Mouse (Mus musculus) activated CD4-positive, CD25-positive, alpha-beta regulatory T cell, adult 4 months (primary cell): Measurements from ENCODE around the gene Scgb1c1. TPM values are rescaled to one million over a fixed set of nuclear protein-coding genes. Genes with fewer than 3 reads are reported as not detected.

Experiments
- ATAC-seq: one replicate; pipeline ENCODE4 v1.8.0; 2017
- polyA plus RNA-seq, 2 experiments: library from polyadenylated mRNA; unstranded; fragments of 100-300 nt; shearing (Covaris generic); gene quantifications; one replicate each; pipeline ENCODE4 v1.2.1; 2017

Scgb1c1 gene
- polyA plus RNA-seq: not detected

DNA sequence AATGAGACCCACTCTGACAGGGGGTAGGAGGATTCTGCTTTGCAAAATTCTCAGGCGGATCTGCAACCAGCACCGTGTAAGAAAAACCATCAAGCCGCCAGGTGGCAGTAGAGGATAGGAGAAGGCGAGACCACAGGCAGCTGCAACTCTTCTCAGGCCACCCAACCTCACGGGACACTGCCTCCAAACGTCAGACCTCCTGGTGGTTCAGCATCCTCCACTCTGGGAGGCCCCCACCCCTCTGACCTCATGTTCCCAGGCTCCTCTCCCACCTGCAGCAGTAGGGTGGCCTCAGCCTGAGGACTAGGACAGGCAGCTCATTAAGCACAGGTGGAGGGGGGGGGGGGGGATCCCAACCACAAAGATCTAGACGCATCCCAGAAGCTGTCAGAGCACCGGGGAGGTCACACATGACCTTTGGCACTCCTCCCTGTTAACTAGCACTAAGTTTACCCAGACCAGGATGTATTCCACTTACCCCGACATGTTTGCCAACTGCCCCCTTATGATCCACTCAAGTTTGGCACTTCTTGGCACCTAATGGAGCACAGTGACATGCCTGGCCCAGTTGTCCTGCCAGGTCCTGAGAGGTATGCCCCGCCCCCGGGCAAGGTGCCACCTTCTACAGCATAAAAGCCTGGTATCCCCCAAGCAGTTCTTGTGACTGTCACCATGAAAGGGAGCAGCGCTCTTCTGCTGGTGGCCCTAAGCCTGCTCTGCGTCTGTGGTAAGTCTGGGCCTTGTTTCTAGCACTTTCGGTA is at the start of gene Scgb1c1:
TSS of gene Scgb1c1 (plus strand) at position 643 of the 761 bp plus-strand sequence.
- peak; percentile 72 for ATAC-seq

DNA sequence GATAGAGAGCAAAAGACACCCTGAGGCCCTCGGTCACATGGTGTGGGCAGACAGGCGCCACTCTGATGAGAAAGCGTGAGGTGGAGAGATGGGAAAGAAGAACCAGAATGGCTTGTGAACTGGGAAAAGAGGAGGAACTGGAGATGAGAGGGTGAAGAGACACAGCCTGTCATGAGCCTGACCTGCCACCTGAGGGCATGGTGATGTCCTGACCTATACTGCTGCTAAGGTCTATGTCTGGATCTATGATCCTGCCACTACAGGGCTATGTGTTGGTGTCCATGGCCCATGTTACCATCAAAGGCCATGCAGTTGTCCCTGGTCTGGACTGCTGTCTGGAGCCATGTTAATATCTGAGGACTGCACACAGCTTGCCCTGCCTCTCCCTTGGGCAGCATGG is 47.7 kb upstream of the Scgb1c1 start:
- ATAC-seq: no peak

DNA sequence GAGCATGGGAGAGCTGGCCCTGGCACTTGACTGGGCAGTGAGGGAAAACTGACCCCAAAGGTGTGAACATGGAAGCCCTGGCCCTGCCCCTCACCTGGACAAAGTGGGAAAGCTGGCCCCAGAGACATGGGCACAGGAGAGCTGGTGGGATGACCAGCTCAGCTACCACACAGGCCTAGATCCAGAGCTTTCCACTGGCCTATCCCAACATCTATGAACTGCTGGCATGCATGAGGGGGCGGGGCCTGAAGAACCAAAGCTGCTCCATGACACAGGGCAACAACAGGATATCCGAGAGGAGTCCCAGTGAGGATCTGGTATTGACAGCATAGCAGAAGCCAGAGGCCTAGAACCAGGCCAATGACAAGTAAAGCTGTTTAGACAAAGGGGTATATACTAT is 47.1 kb upstream of the Scgb1c1 start:
- ATAC-seq: no peak

DNA sequence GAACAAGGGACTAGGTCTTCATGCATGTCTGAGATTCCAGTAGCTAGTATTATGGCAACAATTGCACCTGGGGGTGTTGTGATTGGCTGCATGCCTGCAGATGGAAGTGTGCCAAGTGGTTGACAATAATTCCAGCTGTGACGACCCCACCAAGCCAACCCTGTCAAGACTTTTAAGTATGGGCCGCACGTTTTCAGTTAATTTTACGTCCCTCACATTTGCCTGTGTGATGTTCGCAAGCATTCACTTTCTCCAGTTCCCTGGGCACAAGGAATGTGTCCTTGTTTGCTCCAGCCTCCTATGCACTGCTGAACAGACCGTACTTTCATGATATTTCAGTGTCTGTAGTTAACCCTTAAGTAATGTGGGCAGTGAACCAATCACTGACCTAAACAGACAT is 42.7 kb upstream of the Scgb1c1 start:
- no peak for ATAC-seq

DNA sequence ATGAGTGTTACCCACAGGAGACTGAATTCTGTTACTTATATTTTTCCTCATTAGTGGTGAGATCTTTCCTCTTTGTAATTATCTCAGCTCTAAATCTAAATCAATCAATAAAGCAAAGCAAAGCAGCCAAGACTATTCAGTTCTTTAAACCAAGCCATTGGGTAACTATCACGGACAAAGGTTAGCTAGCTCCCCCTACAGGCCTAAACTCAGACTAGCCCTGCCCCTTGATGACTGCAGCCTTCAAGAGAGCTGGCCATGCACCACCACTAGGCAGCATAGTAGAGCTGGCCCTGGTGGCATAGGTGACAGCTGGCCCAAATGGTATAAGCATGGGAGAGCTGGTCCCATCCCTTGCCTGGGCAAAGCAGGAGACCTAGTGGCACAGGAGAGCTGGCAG is 39.6 kb upstream of the Scgb1c1 start:
- ATAC-seq: no peak

DNA sequence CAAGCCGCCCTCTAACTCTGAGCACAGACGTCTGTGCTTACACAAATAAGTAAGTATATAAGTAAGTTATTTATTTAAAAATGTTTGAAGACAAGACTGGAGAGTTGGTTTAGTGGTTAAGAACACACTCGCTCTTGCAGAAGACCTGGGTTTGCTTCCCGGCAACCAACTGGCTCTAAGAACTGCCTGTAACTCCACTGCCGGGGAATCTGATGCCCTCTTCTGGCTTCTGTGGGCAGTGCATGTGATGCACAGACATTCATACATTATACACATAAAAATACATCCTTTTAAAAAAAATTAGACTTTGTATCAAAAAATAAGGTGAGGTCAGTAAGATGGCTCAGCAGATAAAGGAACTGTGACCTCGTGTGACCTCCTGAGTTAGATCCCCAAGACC is 34.9 kb upstream of the Scgb1c1 start:
- ATAC-seq: no peak

DNA sequence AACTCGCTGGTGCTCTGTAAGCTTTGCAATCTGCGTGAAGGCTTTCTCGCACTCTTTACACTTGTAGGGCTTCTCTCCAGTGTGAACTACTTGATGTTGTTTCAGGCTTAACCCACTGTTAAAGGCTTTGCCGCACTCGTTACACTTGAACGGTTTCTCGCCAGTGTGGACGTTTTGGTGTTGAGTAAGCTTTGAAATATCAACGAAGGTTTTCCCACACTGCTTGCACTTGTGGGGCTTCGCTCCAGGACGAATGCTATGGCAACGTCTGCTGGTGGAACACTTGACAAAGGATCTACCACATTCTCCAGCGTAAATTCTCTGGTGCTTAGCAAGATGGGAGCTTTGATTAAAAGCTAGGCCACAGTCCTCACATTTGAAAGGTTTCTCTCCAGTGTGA is 33.6 kb upstream of the Scgb1c1 start:
- ATAC-seq: no peak

DNA sequence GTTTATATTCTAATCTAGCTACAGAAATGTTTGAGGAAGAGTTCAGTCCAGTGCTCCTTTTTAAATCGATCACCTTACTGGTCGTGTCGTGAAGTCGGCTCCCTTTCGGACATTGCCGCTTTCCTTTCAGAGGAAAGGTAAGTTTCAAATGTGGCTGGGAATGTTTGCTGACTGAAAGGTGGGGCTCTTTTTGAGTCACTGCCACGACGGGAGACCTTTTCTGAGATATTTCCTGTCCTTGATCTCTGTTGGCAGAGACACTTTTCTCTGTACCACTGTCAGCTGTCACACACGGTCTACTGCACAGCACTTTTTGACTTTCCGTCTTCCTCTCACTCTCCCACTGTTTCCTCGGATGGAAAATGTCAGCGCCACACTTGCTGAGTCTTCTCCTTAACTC is 32.5 kb upstream of the Scgb1c1 start:
- no peak for ATAC-seq

DNA sequence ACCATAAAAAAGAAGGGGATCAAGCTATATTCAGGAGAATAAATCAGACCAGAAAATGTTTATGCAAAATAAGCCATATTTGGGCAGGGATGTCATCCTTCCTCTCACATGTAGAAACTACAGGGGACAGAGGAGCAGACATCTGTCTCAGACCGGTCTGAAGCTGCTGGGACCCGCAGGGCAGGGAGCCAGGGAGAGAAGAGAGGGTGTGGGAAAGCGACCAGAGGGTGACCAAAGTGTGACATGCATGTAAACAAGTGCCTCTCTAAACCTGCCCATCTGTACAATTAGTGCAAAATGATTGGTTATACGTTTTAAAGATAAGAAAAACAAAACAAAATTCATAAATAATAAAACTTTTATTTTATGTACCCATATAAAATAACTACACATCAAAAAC is 25.2 kb upstream of the Scgb1c1 start:
- ATAC-seq: no peak

DNA sequence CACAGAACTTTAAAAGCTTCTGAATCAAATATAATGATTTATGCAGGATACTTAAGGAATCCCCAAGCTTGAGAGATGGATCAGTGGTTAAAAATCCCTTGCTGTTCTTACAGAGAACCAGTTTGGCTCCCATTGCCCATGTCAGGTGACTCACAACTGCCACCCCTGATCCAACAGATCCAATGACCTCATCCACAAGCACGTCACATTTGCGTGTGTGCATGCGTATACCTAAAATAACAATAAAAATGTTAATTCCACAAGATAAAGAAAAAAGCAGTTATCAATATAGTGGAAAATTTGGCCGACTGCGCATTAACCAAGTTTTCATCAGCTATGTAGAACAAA is 24.1 kb upstream of the Scgb1c1 start:
- ATAC-seq: no peak

DNA sequence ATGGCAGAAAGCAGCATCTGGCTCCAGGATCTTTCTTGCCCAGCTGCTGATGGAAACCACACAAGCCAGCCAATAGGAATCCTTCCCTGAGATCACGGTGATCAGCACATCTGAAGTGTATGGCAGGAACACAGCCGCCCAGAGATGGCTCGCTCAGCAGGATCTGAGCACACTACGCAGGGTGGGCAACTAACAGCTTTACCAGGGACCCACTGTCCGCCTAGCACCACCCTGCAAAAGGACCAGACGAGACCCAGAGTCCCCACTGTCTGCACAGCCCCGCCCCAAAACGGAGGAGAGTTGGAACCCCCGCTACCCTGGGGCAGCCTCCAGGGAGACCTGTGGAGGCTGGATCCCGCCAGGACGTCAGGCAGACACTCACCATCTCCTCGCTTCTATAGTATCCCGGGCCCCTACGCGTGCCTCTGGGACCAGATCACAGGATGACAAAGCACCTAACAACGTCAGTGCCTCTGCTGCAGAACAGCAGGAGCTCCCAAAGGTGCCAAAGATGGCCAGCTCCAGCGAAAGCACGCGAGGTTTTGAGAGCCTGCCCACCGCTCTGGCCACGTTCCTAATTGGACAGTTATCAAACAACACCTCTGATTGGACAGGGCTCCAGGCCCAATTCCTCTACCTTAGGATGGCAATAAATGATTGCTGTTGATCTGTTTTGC is 23.6 kb upstream of the Scgb1c1 start, which contains the start of gene Zfp941:
TSS of gene Zfp941 (minus strand) at position 526 of the 677 bp plus-strand sequence.
- ATAC-seq: no peak

DNA sequence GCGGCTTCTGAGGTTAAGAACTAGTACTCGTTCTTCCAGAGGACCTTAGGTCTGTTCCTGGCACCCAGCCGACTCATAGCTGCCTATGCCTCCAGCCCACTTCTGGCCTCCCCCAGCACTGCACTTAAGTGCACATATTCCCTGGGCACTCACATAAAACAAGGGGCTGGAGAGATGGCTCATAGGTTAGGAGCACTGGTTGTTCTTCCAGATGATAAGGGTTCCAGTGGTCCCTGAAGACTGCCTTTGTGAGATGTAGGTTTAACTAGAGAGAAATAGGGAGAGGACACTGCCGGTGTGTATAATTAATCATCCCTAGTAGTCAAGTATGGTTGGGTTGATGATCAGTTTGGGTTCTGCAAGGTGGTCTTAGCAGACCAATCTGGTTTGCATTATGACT is 22.6 kb upstream of the Scgb1c1 start:
- ATAC-seq: no peak

DNA sequence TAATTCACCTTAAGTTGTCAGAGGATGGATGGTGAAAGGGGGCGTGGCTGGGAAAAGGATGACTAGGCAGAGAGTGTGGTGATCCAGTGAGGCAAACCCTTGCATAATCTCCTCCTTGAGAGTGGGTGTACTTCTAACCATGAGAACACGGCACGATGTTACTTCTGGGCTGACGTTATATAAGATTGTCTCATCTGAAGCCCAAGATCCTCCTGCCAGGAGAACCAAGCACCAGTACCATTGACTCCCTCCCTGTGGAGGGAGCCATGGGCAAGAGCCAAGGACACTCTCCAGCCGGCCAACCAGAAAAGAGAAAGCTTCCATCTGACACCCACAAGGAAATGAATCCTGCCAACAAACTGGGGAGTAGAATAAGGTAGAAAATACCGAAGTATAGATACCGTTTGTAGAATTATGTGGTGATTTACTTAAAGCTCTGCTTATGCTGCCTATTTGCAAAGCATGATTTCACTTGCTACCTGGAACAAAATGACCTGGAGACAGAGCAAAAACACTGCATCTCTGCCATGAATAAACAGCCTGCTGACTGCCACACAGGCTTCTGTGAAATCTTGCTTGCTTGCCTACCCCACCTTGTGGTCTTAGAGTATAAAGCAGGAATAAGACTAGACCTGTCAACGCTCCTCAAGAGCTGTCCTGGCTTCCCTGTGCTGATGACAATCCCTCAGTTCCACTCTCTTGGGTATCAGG is 17.0 kb upstream of the Scgb1c1 start:
- ATAC-seq: no peak

DNA sequence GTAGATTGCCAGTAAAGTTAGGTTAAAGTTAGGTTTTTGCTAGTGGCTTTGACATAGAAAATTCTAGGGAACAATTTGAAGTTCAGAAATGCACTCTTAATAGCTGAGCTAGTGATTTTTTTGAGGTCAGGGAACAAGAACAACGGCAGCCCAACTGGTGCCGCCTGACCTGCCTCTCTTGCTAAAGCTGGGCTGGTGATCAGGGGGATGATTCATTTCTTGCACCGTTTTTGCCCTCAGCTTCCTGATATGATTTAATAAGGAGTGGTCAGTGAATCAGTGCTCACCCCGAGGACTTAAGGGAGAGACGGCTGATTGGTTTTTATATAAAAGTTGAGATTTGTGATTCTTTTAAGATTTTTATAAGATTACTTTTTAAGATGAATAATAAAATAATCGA is 13.9 kb upstream of the Scgb1c1 start:
- ATAC-seq: no peak

DNA sequence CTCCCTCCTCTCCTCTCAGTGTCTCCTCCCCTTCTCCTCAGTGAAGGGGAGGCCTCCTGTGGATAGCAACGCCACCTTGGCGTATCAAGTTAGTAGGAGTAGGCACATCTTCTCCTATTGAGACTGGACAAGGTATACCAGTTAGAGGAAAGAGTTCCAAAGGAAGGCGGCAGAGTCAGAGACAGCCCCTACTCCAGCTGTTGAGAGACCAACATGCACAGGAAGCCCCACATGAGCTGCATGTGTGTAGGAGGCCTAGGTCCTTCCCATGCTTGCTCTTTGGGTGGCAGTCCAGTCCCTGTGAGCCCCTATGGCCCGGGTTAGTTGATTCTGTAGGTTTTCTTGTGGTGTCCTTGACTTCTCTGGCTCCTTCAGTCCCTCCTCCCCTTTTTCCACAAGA is 12.0 kb upstream of the Scgb1c1 start:
- ATAC-seq: no peak

DNA sequence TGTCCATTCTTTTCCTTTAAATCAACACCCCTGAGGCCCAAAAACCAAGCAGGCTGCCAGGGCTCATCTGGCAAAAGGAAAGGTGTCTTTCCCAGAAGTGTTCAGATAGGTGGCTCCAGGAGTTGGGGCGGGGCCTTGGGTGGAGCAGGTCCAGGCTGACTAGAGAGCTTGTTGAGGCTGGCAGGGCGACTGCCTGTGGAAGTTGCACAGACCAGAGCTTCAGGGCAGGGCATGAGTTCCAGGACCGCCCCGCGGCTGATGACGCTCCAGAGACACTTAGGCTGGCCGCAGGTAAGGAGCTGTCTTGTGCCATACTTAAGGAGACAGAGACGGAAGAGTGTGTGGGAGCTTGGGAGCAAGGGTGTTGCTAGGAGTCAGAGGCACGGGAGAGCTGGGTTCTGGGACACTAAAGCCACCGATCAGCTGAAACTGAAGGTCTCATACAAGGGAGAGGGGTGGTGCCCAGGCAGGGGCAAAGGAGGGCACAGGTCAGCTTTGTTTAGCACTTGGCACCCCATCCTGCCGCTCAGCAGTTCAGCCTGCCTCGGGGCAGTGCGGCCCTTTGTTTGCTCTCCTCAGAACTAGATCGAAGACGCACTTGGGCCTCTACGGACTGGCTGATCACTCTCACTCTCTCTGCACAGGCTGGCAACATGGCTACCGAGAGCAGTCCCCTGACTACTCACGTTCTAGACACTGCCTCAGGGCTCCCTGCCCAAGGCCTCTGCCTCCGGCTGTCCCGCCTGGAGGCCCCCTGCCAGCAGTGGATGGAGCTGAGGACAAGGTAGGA is 10.2 kb upstream of the Scgb1c1 start, which contains the start of gene Urah:
TSS of gene Urah (plus strand) at position 51 of the 790 bp plus-strand sequence.
- no peak for ATAC-seq

DNA sequence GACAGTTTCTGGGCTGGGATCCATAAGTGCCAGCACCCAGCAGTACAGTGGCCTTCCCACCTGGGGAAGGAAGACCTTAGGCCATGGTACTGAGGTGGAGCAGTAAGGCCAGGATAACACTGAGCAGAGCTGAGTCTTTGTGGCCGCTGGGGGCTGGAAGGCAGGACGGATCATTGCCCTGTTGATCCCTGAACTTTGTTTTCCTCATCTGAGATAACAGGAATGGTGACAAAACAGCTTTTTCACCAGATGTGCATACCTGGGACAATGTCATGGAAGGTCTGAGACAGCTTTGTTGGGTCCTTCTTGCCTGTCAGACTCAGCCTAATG is 9.6 kb upstream of the Scgb1c1 start:
- no peak for ATAC-seq

DNA sequence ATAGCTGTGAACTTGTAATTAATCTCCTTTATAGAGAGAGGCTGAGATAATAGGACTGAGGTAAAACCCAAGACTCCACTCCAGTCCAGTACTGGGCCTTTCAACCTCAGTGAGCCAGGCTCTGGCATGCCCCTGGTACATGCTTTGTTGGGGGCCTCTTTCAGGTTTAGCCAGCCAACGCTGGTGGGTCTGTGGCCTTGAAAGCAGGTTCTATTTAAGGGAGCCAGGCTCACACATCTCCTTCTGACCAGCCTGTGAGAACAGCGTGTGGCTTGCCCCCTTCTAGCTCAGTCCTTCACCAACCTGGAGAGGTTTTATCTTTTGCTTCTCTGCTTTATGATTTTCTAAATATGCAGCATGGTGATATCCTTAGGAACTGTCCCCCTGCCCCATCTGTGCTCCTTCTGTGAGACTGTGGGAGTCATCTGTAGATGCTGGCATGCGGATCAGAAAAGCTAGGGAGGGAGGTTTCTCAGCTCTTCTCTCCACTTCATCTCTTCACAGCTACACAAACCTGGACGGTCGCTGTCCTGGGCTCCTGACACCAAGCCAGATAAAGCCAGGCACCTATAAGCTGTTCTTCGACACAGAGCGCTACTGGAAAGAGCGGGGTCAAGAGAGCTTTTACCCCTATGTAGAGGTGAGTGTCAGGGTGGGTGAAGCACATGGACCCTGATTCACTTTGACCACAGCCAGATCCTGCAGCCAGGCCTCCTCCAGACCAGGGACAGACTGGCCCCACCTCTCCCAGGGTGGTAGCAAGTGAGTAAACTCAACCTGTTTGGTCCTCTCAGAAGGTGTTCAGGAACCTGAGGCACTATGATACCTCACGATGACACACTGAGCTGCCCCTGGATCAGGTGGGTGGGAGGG is 8.9 kb upstream of the Scgb1c1 start:
- no peak for ATAC-seq

DNA sequence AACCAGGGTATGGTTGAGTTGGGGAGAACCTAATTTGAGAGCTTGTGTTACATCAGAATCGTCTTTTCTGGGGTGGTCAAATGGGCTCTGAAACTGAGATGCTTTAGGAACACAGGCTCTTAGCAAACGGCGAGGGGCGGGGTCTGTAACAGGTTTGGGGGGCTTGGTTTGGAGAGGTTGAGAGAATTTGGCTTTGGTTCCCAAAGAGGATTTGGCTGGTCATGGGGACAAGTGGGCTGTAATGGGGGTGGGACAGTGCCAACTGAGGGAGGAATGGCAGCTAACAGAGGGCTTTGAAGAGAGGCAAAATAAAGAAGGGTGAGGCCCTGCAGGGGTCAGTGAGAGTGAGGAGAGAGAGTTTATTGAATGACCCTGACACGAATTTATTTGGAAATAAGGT is 5.8 kb upstream of the Scgb1c1 start:
- no peak for ATAC-seq

DNA sequence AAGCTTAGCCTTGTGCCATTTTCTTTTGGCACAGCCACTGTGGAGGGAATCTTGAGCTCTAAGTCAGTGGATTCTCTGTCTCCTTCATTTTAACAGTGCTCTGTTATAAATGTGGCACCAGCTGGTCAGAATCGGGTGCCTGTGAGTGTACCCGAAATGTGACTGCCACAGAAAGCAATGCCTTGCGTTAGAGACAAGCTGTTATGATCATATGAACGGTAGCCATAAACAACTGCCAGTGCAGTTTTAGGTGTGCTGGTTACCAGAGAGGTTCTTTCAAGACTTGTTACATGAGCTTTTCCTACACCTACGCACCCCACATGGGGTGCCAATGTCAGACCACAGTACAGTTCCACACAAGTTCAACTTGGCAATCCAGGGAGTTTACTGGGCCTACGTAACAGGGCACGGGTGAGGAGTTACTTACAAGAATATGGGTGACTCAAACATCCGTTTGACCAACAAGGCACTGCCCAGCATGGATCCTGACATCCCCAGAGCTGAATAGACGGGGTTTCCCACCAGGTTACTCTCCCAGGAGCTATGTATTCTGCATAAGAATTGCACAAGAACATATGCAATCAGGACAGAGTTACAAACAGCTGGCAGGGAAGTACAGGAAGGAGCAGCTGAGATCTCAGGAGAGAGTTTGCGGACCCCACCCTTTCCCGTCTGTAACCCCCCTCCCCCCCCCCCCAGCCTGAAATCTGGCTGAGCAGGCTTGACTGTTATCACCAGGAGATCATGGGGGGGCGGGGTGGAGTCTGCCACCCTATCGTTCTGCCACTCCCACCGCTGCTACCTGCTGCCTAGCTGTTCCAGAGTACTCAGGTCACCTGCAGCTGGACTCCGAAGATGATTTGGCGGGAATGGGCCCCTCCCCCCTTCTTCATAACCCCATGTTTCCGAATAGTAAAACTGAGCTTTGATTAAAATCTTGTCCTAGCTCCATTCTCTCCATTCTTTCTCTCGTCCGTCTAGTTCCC is 4.3 kb upstream of the Scgb1c1 start:
- no peak for ATAC-seq

DNA sequence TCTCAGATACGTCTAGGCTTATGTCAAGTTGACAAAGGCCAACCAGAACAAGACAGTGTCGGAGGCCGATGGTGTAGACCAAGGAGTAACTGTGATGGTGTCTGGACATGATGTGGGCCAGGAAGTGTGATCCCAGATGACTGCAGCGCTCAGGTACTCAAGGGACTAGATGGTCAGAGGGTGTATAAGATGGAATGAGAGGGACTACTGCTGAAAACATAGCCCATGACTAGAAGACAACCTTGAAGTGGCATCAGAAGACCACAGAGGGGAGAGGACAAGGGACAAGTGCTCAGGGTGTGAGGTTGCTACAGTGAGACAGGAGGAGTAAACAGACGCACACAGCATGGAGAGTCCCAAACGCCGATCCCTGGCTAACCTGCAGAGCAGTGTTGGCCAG is 1.5 kb upstream of the Scgb1c1 start:
- no peak for ATAC-seq
